Mouse (Mus musculus): ENCODE results near the gene Zcchc8. TPM values are rescaled to one million over a fixed set of nuclear protein-coding genes. Genes with fewer than 3 reads are reported as not detected.

Zcchc8 gene
- polyA plus RNA-seq, 1 experiment, result not detected

GRCm38 (mm10) chr5:123657651-123658050, 63.2 kb downstream of the Zcchc8 start:
- Histone ChIP-seq H3K4me3 (ENCODE audit: insufficient read depth, low read depth, low read length) (no peak overlapping the region), H3K4me1 (ENCODE audit: control insufficient read depth, insufficient read depth, low read length) (peaks cover 25% of the 10 kb centered on the region), H3K27ac (ENCODE audit: insufficient read depth, low read depth, low read length) (no peak overlapping the region)
- 56% methylated on average over 7 of the region's 7 CpGs for WGBS
- no peak for TF ChIP-seq CTCF (IDR thresholded peaks at IDR 0.05; ENCODE audit: insufficient read depth, low read depth, low read length)
- no peak for TF ChIP-seq POLR2A (IDR thresholded peaks at IDR 0.05; ENCODE audit: insufficient read depth, low read depth, low read length)

- 51% methylated on average over 5 of the region's 5 CpGs for WGBS
- Histone ChIP-seq H3K4me3 (ENCODE audit: insufficient read depth, low read depth, low read length) (no peak overlapping the region), H3K4me1 (ENCODE audit: control insufficient read depth, insufficient read depth, low read length) (peaks cover 18% of the 10 kb centered on the region), H3K27ac (ENCODE audit: insufficient read depth, low read depth, low read length) (no peak overlapping the region)
- TF ChIP-seq CTCF (IDR thresholded peaks at IDR 0.05; ENCODE audit: insufficient read depth, low read depth, low read length), result no peak
- TF ChIP-seq POLR2A (IDR thresholded peaks at IDR 0.05; ENCODE audit: insufficient read depth, low read depth, low read length), result no peak
These were observed 66.0 kb downstream of the Zcchc8 start for GRCm38 (mm10) chr5:123654937-123655336.

- H3K4me1 ChIP-seq (ENCODE audit: control insufficient read depth, insufficient read depth, low read length), result peaks cover 13% of the 10 kb centered on the region
- H3K4me3 ChIP-seq (ENCODE audit: insufficient read depth, low read depth, low read length), result no peak overlapping the region
- TF ChIP-seq CTCF (IDR thresholded peaks at IDR 0.05; ENCODE audit: insufficient read depth, low read depth, low read length), result no peak
- no peak for TF ChIP-seq POLR2A (IDR thresholded peaks at IDR 0.05; ENCODE audit: insufficient read depth, low read depth, low read length)
- no peak overlapping the region for H3K27ac ChIP-seq (ENCODE audit: insufficient read depth, low read depth, low read length)
- 72% methylated on average over 11 of the region's 11 CpGs for WGBS
These were observed 67.6 kb downstream of the Zcchc8 start for GRCm38 (mm10) chr5:123653287-123653801.

- no peak overlapping the region for H3K27ac ChIP-seq (ENCODE audit: insufficient read depth, low read depth, low read length)
- WGBS, result 54% methylated on average over 2 of the region's 2 CpGs
- H3K4me1 ChIP-seq (ENCODE audit: control insufficient read depth, insufficient read depth, low read length), result peaks cover 7% of the 10 kb centered on the region; the same call in 1 of the 2 replicates
- TF ChIP-seq CTCF (IDR thresholded peaks at IDR 0.05; ENCODE audit: insufficient read depth, low read depth, low read length), result no peak
- no peak for TF ChIP-seq POLR2A (IDR thresholded peaks at IDR 0.05; ENCODE audit: insufficient read depth, low read depth, low read length)
- no peak overlapping the region for H3K4me3 ChIP-seq (ENCODE audit: insufficient read depth, low read depth, low read length)
These were observed 70.1 kb downstream of the Zcchc8 start for GRCm38 (mm10) chr5:123650825-123651224.

Other genes with a start within 250 kb of the Zcchc8 start
- gene Lrrc43, start 231.8 kb downstream of the Zcchc8 start, polyA plus RNA-seq (2012; ENCODE audit: insufficient read depth, insufficient read length, low replicate concordance, missing spikeins), result not detected in 2 replicates
- gene Il31, start 231.6 kb downstream of the Zcchc8 start, polyA plus RNA-seq (2012; ENCODE audit: insufficient read depth, insufficient read length, low replicate concordance, missing spikeins), result not detected in 2 replicates
- not detected in 2 replicates for gene B3gnt4, start 210.6 kb downstream of the Zcchc8 start, polyA plus RNA-seq (2012; ENCODE audit: insufficient read depth, insufficient read length, low replicate concordance, missing spikeins)
- gene Diablo, start 196.9 kb downstream of the Zcchc8 start, polyA plus RNA-seq (2012; ENCODE audit: insufficient read depth, insufficient read length, low replicate concordance, missing spikeins), result not detected in 2 replicates
- not detected in 2 replicates for gene Gm49027, start 195.6 kb downstream of the Zcchc8 start, polyA plus RNA-seq (2012; ENCODE audit: insufficient read depth, insufficient read length, low replicate concordance, missing spikeins)
- gene Vps33a, start 148.1 kb downstream of the Zcchc8 start, polyA plus RNA-seq (2012; ENCODE audit: insufficient read depth, insufficient read length, low replicate concordance, missing spikeins), result not detected in 2 replicates
- gene Clip1, start 36.5 kb downstream of the Zcchc8 start, polyA plus RNA-seq (2012; ENCODE audit: insufficient read depth, insufficient read length, low replicate concordance, missing spikeins), result not detected in 2 replicates
- gene Rsrc2, start 28.3 kb upstream of the Zcchc8 start, polyA plus RNA-seq (2012; ENCODE audit: insufficient read depth, insufficient read length, low replicate concordance, missing spikeins), result 245 and 278 TPM in 2 replicates
- not detected in 2 replicates for gene Kntc1, start 28.6 kb upstream of the Zcchc8 start, polyA plus RNA-seq (2012; ENCODE audit: insufficient read depth, insufficient read length, low replicate concordance, missing spikeins)
- not detected in 2 replicates for gene Hcar2, start 144.4 kb upstream of the Zcchc8 start, polyA plus RNA-seq (2012; ENCODE audit: insufficient read depth, insufficient read length, low replicate concordance, missing spikeins)
- not detected in 2 replicates for gene Hcar1, start 158.9 kb upstream of the Zcchc8 start, polyA plus RNA-seq (2012; ENCODE audit: insufficient read depth, insufficient read length, low replicate concordance, missing spikeins)
- not detected in 2 replicates for gene Denr, start 186.1 kb upstream of the Zcchc8 start, polyA plus RNA-seq (2012; ENCODE audit: insufficient read depth, insufficient read length, low replicate concordance, missing spikeins)
- gene Gm43518, start 206.3 kb upstream of the Zcchc8 start, polyA plus RNA-seq (2012; ENCODE audit: insufficient read depth, insufficient read length, low replicate concordance, missing spikeins), result not detected in 2 replicates
- gene Ccdc62, start 209.6 kb upstream of the Zcchc8 start, polyA plus RNA-seq (2012; ENCODE audit: insufficient read depth, insufficient read length, low replicate concordance, missing spikeins), result not detected in 2 replicates